Mouse (Mus musculus) retina, postnatal 7 days (tissue): ENCODE results near the gene Mesd.
"Not testable (repeated sequence)": the region's sequence is repeated elsewhere in the genome, so short reads cannot be mapped to it uniquely, and the experiment has no call there.

Source experiments
- DNase-seq: peaks from one replicate; pipeline ENCODE4 v3.0.0-alpha.2; 2012; ENCODE audit warnings: low read depth, low spot score

Mesd gene

GRCm38 (mm10) chr7:83878676-83879448 lies 5.4 kb upstream of the Mesd start:
- DNase-seq: no peak

GRCm38 (mm10) chr7:83882150-83882632 lies 2.1 kb upstream of the Mesd start:
- no peak for DNase-seq

DNA sequence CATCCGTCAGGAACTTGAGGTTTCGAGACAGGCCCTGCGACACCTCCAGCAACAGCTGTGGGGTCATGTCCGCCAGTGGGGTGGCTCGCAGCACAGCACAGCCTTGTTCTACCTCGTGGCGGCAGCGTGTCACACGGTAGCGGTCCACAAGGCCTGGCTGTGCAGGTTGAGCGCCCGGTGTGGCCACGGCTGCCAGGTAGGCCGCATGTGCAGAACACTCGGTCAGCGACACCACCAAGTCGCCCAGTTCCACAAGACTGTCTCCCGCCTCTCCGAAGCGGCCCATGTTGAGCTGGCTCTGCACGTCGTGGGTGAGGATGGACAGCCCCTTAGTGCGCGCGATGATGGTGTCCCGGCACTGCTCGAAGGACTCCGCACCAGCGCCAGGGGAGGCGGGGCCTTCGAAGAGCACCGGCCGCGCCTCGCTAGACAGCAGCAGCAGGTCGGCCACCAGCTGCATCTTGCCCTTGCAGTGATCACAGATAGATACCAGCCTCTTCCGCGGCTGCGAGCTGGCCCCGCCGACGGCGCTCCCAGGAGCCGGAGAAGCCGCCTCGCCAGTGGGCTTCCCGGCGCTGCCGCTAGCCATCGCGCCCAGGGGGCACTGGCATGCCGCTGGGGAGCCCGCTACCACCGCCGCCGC lies 1.5 kb upstream of the Mesd start:
- no peak for DNase-seq

DNA sequence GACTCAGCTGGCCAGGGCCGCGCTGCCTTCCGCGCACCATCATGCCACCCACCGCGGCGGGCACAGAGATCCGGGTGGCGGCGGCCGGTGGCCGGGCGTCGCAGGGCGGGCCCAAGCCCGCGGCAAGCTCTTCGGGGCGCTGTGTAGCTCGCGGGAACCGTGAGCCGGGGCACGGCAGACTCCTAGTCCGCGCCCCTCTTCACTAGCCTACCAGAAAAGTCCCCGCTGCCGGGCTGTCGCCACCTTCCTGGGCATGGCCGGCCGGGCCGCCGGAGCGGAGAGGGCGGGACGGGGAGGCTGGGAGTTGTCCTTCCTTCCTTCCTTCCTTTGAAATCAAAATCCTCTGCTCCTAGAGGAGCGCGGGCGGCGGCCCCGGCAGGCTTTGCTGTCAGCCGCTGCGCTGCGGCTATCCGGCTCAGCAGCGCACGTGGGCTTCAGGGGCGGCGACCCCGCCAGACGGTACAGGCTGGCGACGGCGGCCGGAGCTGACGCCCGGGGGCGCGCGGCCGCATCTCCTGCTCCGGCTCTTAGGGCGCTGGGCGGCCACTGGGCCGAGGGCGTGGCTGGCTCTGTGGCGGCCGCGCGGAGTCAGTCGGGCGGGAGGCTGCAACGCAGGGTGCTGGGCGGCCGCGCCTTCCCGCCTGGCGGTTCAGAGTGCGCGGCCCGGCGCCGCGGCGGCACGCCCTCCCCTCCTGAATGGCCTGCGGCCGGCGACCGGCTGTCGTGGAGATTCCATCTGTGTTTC lies 818 bp upstream of the Mesd start:
- peak; percentile 67 for DNase-seq

- DNase-seq: no peak
Observed at GRCm38 (mm10) chr7:83884921-83885532, 761 bp downstream of the Mesd start.

DNA sequence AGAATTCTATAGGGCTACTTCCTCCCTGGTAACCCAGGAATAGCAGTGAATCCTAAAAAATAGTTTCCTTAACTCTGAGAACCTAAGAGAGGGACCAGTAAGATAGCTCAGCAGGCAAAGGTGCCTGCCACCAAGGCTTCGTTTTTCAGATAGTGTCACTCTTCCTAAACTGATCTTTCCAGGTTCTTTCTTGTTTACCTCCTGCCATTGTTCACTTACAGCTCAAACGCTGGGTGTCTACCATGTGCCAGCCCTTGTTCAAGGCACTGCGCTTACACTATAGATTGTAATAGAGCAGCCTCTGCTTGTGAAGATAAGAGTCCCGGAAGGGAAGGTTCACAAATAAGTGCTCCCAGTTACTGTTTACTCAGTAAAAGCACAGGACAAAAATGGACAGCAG lies 1.6 kb downstream of the Mesd start:
- DNase-seq: no peak

DNA sequence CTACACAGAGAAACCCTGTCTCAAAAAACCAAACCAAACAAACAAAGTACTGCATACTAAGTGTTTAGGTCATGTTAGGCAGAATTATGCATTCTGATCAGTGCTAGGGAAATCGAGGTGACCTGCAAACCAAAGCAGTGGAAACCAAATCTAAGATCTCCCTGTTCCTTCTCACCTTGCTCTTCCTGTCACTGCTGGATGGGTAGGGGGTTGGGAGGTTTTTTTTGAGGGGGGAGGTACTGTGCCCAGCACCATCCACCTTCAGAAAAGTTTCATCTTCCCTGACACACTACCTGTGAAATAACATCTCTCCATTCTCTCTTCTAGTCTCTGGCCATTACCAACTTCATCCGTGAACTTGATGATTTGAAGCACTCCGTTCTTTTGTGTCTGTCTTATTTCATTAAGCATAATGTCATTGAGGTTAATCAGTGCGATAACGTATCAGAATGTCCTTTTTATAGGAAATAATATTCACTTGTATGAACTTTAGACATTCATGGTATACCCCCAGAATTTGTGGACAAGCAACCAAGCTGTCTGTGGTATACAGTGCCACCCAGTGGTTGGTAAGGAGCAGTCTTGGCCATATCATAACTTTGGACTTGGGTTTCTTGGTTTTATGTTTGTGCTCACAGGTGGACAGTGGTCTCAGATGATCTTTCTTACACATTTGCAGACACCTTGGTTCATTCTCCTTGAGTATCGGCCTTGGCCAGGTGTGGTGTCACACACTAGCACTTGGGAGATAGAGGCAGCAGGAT lies 2.3 kb downstream of the Mesd start:
- no peak for DNase-seq

GRCm38 (mm10) chr7:83889383-83889782 lies 5.1 kb downstream of the Mesd start:
- DNase-seq: no peak

DNA sequence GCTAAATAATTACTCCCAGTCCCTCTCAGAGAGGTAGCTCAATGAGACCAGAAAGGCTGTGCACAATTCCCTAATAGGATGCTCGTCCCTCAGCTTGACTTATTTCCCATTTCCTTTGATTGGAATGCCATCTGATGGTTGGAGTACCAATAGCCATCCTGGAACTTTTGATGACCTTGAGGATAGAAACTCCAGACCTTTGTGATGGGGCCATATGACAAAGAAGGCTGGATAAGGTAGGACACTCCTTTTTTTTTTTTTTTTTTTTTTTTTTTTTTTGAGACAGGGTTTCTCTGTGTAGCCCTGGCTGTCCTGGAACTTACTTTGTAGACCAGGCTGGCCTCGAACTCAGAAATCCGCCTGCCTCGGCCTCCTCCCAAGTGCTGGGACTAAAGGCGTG lies 5.7 kb downstream of the Mesd start:
- not testable (repeated sequence) for DNase-seq

DNA sequence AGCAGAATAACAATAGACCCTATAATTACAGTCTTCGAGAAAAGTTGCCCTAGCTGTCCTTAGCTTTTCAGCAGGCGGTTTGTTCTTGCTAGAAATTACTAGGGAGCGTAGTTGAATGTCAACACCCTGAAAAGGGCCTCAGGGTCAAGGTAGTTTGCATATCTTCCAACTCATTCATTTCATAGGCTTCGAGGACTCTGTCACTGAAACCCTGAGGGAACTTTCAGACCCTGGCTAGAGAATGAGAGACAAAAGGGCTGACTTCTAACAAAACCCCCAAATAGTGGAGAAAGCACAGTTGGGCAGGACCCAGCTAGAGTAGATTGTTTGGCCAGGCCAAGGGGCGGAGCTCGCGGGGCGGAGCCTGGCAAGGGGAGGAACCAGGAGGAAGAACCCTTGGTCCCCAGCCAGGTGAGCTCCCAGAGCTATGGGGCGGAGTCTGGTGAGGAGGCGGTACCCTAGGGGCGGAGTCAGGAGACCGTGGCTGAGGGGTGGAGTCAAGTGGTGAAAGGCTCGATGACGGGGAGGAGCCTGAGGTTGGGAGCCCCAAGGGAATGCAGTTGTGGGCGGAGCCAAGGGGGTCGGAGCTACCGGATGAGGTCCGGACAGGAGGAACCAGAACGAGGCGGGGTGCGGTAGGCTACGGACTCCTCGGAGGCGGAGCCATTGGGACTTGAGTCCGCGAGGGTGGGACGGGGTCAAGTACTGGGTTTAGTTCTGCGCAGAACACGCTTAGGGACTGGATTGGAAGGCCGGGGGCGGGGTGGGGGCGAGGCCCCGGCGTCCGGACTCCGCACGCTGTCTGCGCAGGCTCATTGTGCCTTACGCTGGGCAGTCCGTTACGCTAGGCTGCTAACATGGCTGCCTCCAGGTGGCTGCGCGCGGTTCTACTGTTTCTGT lies 7.4 kb downstream of the Mesd start:
- DNase-seq: peak; percentile 98

GRCm38 (mm10) chr7:83892333-83892669 lies 8.0 kb downstream of the Mesd start:
- DNase-seq: no peak

DNA sequence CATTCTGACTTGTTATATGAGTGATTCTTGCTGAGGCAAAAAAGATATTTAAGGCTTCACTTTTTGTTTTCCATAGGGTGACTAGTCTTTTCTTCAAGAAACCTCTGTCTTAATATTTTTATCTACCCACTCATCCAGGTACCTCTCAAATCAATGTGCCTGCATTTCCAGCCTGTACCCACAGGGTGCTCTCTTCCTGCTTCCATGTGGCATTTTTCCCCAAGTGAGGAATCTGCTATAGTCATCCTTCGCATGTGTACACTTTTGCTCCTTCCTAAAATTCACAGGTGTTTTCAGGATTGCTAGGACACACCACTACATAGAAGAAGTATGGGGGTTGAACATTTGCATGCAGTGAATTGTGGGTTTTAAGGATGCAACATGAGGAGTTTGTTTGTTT lies 10.1 kb downstream of the Mesd start:
- DNase-seq: no peak

DNA sequence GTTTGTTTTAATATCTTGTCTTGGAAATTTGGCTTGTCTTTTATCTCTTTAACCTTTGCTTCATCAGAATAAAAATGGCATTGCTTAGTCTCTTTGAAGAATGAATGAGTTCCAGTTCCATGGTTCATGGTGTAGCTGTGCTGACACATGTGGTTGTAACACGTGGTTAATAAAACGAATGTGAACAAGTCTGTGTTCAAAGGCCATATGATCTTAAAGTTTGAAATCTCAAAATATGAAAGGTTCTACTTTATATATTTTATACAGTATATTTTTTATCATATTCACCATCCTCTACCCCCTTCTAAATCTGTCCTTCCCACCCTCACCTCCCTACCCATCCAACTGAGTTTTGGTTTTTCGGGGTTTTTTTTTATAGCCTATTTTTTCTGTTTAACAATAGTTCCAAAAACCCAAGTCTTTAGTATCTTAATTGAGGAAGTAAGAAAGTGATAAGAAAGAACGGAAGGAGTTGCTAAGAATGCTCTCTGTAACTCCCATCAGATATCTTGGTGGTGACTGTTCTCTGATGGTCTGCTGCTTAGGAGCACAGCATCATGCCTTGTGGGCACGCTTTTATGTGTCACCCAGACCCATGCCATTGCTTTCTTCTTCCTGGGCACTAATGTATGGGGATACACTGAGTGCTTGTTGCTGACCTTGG lies 11.9 kb downstream of the Mesd start:
- no peak for DNase-seq

GRCm38 (mm10) chr7:83898267-83898666 lies 14.0 kb downstream of the Mesd start:
- no peak for DNase-seq

DNA sequence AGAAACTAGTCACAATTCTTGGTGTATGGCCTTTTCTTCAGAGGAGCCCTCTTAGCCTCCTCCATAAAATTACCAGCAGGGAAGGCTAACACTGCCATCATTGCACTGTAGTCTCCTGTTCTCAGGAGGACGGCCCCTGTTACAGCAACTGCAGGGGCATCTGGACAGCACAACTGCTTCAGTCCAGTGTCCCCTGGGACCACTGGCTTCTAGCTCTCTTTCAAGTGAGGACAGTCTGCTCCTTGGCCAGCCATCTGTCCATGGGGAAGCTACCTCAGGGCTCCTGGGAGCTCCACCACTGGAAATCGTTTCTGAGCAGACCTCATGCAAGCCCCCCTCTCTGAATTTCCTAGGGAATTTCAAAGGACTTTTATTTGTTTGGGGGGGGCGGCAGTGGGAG lies 16.3 kb downstream of the Mesd start:
- DNase-seq: no peak

DNA sequence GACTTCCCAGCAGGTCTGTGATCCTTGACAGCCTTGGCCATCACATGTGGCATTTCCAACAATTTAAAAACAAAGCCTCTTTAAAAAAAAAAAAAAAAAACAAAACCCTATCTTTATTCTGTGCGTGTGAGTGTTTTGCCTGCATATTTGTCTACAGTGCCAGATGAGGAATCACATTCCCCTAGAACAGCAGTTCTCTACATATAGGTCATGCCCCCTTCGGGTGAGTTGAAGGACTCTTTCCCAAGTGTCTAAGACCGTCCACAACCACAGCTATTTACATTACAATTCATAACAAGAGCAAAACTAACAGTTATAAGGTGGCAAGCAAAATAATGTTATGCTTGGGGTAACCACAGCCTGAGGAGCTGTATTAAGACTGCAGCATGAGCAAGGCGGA lies 17.2 kb downstream of the Mesd start:
- DNase-seq: no peak

DNA sequence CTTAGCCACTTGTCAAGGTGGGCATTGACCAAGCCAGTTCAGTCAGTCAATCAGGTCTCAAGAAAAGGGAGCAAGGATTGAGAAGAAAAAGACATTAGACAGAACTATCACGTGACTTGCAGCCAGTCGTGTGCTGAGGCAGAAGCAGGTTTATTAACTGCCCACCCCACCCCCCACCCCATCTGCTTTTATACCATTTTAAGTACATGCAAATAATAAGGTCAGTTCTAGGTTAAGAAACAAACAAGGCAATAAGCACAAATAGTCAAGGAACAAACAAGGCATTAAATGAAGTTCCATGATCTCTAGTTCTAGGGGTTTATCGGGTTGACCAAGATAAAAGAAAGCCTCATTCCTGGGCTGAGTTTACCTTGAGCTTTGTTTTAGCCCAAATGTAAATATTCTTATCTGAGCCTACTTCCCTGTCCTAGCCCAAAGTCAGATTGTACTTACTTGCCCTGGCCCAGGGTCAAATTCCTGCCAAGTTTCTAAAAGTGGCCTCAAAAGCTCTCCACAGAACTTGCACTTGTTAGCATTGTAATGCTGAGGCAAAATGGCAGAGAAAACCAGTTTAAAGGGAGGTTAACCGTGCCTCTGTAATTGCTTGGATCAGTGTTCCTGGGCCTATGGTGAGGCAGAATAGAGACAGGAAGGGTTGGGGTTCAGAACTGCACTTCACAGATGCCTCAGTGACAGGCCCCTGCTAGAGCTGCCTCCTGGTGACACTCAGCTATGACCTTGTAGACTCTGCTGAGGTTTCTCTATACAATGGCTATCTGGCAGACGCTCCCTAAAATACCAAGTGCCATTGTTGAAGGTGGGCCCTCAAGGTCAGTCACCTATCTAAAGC lies 18.3 kb downstream of the Mesd start:
- DNase-seq: no peak

DNA sequence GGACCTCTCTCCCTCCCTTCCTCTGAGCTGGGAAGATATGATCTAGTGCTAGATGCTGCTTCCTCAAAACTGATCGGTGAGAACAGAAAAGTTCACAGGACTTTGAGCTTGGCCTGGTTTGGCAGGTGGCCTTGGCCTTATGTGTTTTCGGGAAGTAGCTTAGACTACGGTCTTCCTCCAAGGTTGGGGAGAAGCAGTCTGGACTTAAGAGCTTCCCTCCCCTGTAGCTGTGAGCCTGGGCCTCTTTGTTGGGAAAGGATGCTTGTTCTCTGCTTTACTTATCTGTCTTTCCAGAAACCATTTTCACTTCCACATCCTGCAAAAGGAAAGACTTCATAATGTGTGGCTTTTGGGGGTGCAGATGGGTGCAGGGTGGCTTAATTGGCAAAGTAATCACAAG lies 20.6 kb downstream of the Mesd start:
- no peak for DNase-seq

DNA sequence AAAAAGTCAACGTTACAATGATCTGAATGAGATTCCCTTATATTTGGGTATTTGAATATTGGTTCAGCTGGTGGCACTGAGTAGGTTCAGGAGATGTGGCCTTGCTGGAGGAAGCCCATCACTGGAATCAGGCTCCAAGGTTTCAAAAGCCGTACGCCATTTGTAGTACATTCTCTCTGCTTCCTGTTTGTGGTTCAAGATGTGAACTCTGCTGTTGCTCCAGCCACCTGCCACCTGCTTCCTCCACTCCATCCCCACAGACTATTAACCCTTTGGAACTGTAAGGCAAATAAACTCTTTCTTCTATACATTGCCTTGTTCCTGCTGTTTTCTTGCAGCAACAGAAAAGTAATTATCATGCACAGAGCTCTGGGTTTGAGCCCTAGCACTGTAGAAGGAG lies 27.6 kb downstream of the Mesd start:
- no peak for DNase-seq
